Mouse (Mus musculus) forebrain, embryonic 12.5 days (tissue): ENCODE data around the gene Spred2. TPM values are rescaled to one million over a fixed set of nuclear protein-coding genes. Genes with fewer than 3 reads are reported as not detected.
A peak's percentile ranks its signal among the peaks of the same experiment; 100 is the strongest.

Experiments
- ATAC-seq: fragments of 200-750 bp; cut with Nextera tagmentation; 2 replicates; pipeline ENCODE4 v1.8.0; 2017; ENCODE audit warnings: moderate TSS enrichment; ENCODE audit not compliant: low FRiP score
- H3K27ac ChIP-seq: fragments of 300-500 bp; sonication (generic); 2 replicates; pipeline ENCODE4 v1.5.1; 2016; ENCODE audit warnings: mild to moderate bottlenecking
- H3K27me3 ChIP-seq: fragments of 300-500 bp; sonication (generic); 2 replicates; pipeline ENCODE4 v1.6.1; 2016; ENCODE audit warnings: mild to moderate bottlenecking
- H3K36me3 ChIP-seq: fragments of 300-500 bp; sonication (generic); replicated peaks from 2 replicates; pipeline ENCODE4 v1.6.1; 2016; ENCODE audit warnings: mild to moderate bottlenecking
- H3K4me1 ChIP-seq: fragments of 300-500 bp; sonication (generic); 2 replicates; pipeline ENCODE4 v1.6.1; 2016
- H3K4me2 ChIP-seq: fragments of 300-500 bp; sonication (generic); 2 replicates; pipeline ENCODE4 v1.6.1; 2016; ENCODE audit warnings: mild to moderate bottlenecking, moderate library complexity
- H3K4me3 ChIP-seq: fragments of 300-500 bp; sonication (generic); replicated peaks from 2 replicates; pipeline ENCODE4 v1.5.1; 2016; ENCODE audit warnings: mild to moderate bottlenecking
- H3K9ac ChIP-seq: fragments of 300-500 bp; sonication (generic); 2 replicates; pipeline ENCODE4 v1.6.1; 2016; ENCODE audit warnings: mild to moderate bottlenecking
- H3K9me3 ChIP-seq: fragments of 300-500 bp; sonication (generic); 2 replicates; pipeline ENCODE4 v1.6.1; 2016
- WGBS: fragments of 180-500 bp; shearing (Covaris S2); methylation state at CpG from one replicate; pipeline ENCODE4 v1.1.7; 2016; 5-methylcytosine and 5-hydroxymethylcytosine counted together
- polyA plus RNA-seq: library from polyadenylated mRNA; unstranded; fragments of >200 nt; fragmentation: Nextera tagmentation; extraction: Ambion mirVana; gene quantifications from 2 replicates; pipeline ENCODE4 v1.2.1, GENCODE M21; 2016

The Spred2 gene
- polyA plus RNA-seq, result 8.1 and 8.4 TPM in 2 replicates

- Histone ChIP-seq H3K4me2 (peak within 1 kb of the TSS; percentile 73), H3K27me3 (0 out of 2 replicates have a peak, but pooled peaks cover under 1% of the 10 kb centered on the region), H3K4me3 (peak within 1 kb of the TSS; percentile 88), H3K9me3 (no peaks in the 10 kb centered on the region), H3K36me3 (no peaks in the 10 kb centered on the region), H3K4me1 (peaks cover 35% of the 10 kb centered on the region), H3K27ac (peak within 1 kb of the TSS; percentile 95), H3K9ac (peak within 1 kb of the TSS; percentile 90)
- under 1% methylated on average over 51 of the region's 57 CpGs for WGBS
- ATAC-seq, result peak; percentile 59
These were observed at the start of gene Spred2 for GRCm38 (mm10) chr11:19923888-19924756. TSS of gene Spred2 (plus strand) at chr11:19924375.

GRCm38 (mm10) chr11:19875551-19875950 lies 48.6 kb upstream of the Spred2 start:
- H3K27me3 ChIP-seq, result no peaks in the 10 kb centered on the region
- WGBS, result 35% methylated on average over 12 of the region's 12 CpGs
- ATAC-seq, result no peak
- no peak overlapping the region for H3K27ac ChIP-seq
- no peak overlapping the region for H3K4me2 ChIP-seq
- H3K4me3 ChIP-seq, result no peak overlapping the region
- H3K4me1 ChIP-seq, result 0 out of 2 replicates have a peak, but pooled peaks cover 4% of the 10 kb centered on the region
- no peak overlapping the region for H3K9ac ChIP-seq
- H3K36me3 ChIP-seq, result no peaks in the 10 kb centered on the region
- no peaks in the 10 kb centered on the region for H3K9me3 ChIP-seq

GRCm38 (mm10) chr11:19875964-19876363 lies 48.2 kb upstream of the Spred2 start:
- no peak overlapping the region for H3K9ac ChIP-seq
- H3K4me1 ChIP-seq, result 0 out of 2 replicates have a peak, but pooled peaks cover 4% of the 10 kb centered on the region
- H3K27me3 ChIP-seq, result no peaks in the 10 kb centered on the region
- 65% methylated on average over 5 of the region's 5 CpGs for WGBS
- H3K36me3 ChIP-seq, result no peaks in the 10 kb centered on the region
- no peak overlapping the region for H3K4me2 ChIP-seq
- no peaks in the 10 kb centered on the region for H3K9me3 ChIP-seq
- no peak overlapping the region for H3K27ac ChIP-seq
- H3K4me3 ChIP-seq, result no peak overlapping the region
- no peak for ATAC-seq

GRCm38 (mm10) chr11:19877239-19877915 lies 46.8 kb upstream of the Spred2 start:
- no peak overlapping the region for H3K4me3 ChIP-seq
- H3K4me2 ChIP-seq, result no peak overlapping the region
- no peak for ATAC-seq
- no peaks in the 10 kb centered on the region for H3K36me3 ChIP-seq
- 0 out of 2 replicates have a peak, but pooled peaks cover 4% of the 10 kb centered on the region for H3K4me1 ChIP-seq
- H3K27me3 ChIP-seq, result no peaks in the 10 kb centered on the region
- H3K27ac ChIP-seq, result no peak overlapping the region
- no peak overlapping the region for H3K9ac ChIP-seq
- WGBS, result 51% methylated on average over 4 of the region's 4 CpGs
- no peaks in the 10 kb centered on the region for H3K9me3 ChIP-seq

GRCm38 (mm10) chr11:19881342-19881741 lies 42.8 kb upstream of the Spred2 start:
- no peaks in the 10 kb centered on the region for H3K36me3 ChIP-seq
- no peak overlapping the region for H3K4me3 ChIP-seq
- ATAC-seq, result no peak
- no peaks in the 10 kb centered on the region for H3K9me3 ChIP-seq
- H3K4me1 ChIP-seq, result no peaks in the 10 kb centered on the region
- H3K27me3 ChIP-seq, result no peaks in the 10 kb centered on the region
- no peak overlapping the region for H3K9ac ChIP-seq
- WGBS, result 83% methylated on average over 2 of the region's 2 CpGs
- no peak overlapping the region for H3K27ac ChIP-seq
- H3K4me2 ChIP-seq, result no peak overlapping the region

- H3K27me3 ChIP-seq, result no peaks in the 10 kb centered on the region
- H3K4me2 ChIP-seq, result no peak overlapping the region
- no peaks in the 10 kb centered on the region for H3K36me3 ChIP-seq
- H3K27ac ChIP-seq, result no peak overlapping the region
- H3K9me3 ChIP-seq, result no peaks in the 10 kb centered on the region
- H3K9ac ChIP-seq, result no peak overlapping the region
- H3K4me1 ChIP-seq, result no peaks in the 10 kb centered on the region
- ATAC-seq, result no peak
- no peak overlapping the region for H3K4me3 ChIP-seq
- WGBS, result 68% methylated on average over 6 of the region's 6 CpGs
These were observed 33.3 kb upstream of the Spred2 start for GRCm38 (mm10) chr11:19890700-19891406.

- Histone ChIP-seq H3K9me3 (no peaks in the 10 kb centered on the region), H3K36me3 (no peaks in the 10 kb centered on the region), H3K9ac (no peak overlapping the region), H3K4me2 (no peak overlapping the region), H3K4me3 (no peak overlapping the region), H3K4me1 (no peaks in the 10 kb centered on the region), H3K27me3 (no peaks in the 10 kb centered on the region), H3K27ac (no peak overlapping the region)
- no peak for ATAC-seq
- 87% methylated on average over 3 of the region's 3 CpGs for WGBS
These were observed 30.9 kb upstream of the Spred2 start for GRCm38 (mm10) chr11:19893233-19893632.

GRCm38 (mm10) chr11:19899621-19900020 lies 24.6 kb upstream of the Spred2 start:
- Histone ChIP-seq H3K27me3 (no peaks in the 10 kb centered on the region), H3K27ac (no peak overlapping the region), H3K4me1 (no peaks in the 10 kb centered on the region), H3K4me3 (no peak overlapping the region), H3K9me3 (no peaks in the 10 kb centered on the region), H3K4me2 (no peak overlapping the region), H3K36me3 (no peaks in the 10 kb centered on the region), H3K9ac (no peak overlapping the region)
- ATAC-seq, result no peak
- WGBS, result 81% methylated on average over 5 of the region's 5 CpGs

GRCm38 (mm10) chr11:19900712-19901111 lies 23.5 kb upstream of the Spred2 start:
- H3K4me2 ChIP-seq, result no peak overlapping the region
- no peak overlapping the region for H3K4me3 ChIP-seq
- no peaks in the 10 kb centered on the region for H3K4me1 ChIP-seq
- no peak overlapping the region for H3K27ac ChIP-seq
- no peak for ATAC-seq
- H3K9ac ChIP-seq, result no peak overlapping the region
- H3K9me3 ChIP-seq, result 0 out of 2 replicates have a peak, but pooled peaks cover 2% of the 10 kb centered on the region
- H3K27me3 ChIP-seq, result no peaks in the 10 kb centered on the region
- WGBS, result 84% methylated on average over 4 of the region's 4 CpGs
- H3K36me3 ChIP-seq, result no peaks in the 10 kb centered on the region

GRCm38 (mm10) chr11:19911216-19911615 lies 13.0 kb upstream of the Spred2 start:
- Histone ChIP-seq H3K9ac (no peak overlapping the region), H3K36me3 (no peaks in the 10 kb centered on the region), H3K27me3 (no peaks in the 10 kb centered on the region), H3K4me3 (no peak overlapping the region), H3K9me3 (peaks cover 17% of the 10 kb centered on the region), H3K4me2 (no peak overlapping the region), H3K4me1 (no peaks in the 10 kb centered on the region), H3K27ac (no peak overlapping the region)
- ATAC-seq, result no peak
- 93% methylated on average over 3 of the region's 3 CpGs for WGBS

GRCm38 (mm10) chr11:19912179-19912578 lies 12.0 kb upstream of the Spred2 start:
- 93% methylated on average over 6 of the region's 6 CpGs for WGBS
- peaks cover under 1% of the 10 kb centered on the region; the same call in 1 of the 2 replicates for H3K4me1 ChIP-seq
- no peak overlapping the region for H3K4me3 ChIP-seq
- H3K36me3 ChIP-seq, result no peaks in the 10 kb centered on the region
- H3K9me3 ChIP-seq, result peaks cover 9% of the 10 kb centered on the region
- H3K4me2 ChIP-seq, result no peak overlapping the region
- H3K27me3 ChIP-seq, result peaks cover 5% of the 10 kb centered on the region
- no peak overlapping the region for H3K9ac ChIP-seq
- ATAC-seq, result no peak
- no peak overlapping the region for H3K27ac ChIP-seq

GRCm38 (mm10) chr11:19912661-19913060 lies 11.5 kb upstream of the Spred2 start:
- Histone ChIP-seq H3K27me3 (peaks cover 10% of the 10 kb centered on the region), H3K4me2 (no peak overlapping the region), H3K9me3 (peaks cover 4% of the 10 kb centered on the region), H3K36me3 (no peaks in the 10 kb centered on the region), H3K4me3 (no peak overlapping the region), H3K9ac (no peak overlapping the region), H3K4me1 (peaks cover 5% of the 10 kb centered on the region), H3K27ac (no peak overlapping the region)
- no peak for ATAC-seq
- WGBS, result 93% methylated on average over 5 of the region's 5 CpGs
